Mouse (Mus musculus) hindbrain, embryonic 15.5 days (tissue): ENCODE results near the gene Sgk1. TPM values are rescaled to one million over a fixed set of nuclear protein-coding genes. Genes with fewer than 3 reads are reported as not detected.

Experiments used
- ATAC-seq: fragments of 200-750 bp; cut with Nextera tagmentation; 2 replicates; pipeline ENCODE4 v1.8.0; 2017; ENCODE audit warnings: low read depth, moderate number of reproducible peaks, moderate TSS enrichment; ENCODE audit not compliant: low FRiP score
- H3K27ac ChIP-seq: fragments of 300-500 bp; sonication (generic); replicated peaks from 2 replicates; pipeline ENCODE4 v1.5.1; 2015; ENCODE audit warnings: mild to moderate bottlenecking, inconsistent platforms
- H3K27me3 ChIP-seq: fragments of 300-500 bp; sonication (generic); 2 replicates; pipeline ENCODE4 v1.6.1; 2015; ENCODE audit warnings: control low read depth, inconsistent platforms
- H3K36me3 ChIP-seq: fragments of 300-500 bp; sonication (generic); 2 replicates; pipeline ENCODE4 v1.6.1; 2015; ENCODE audit warnings: control low read depth, inconsistent platforms
- H3K4me1 ChIP-seq: fragments of 300-500 bp; sonication (generic); replicated peaks from 2 replicates; pipeline ENCODE4 v1.6.1; 2015; ENCODE audit warnings: control low read depth, inconsistent platforms
- H3K4me2 ChIP-seq: fragments of 300-500 bp; sonication (generic); 2 replicates; pipeline ENCODE4 v1.6.1; 2015; ENCODE audit warnings: moderate library complexity, mild to moderate bottlenecking, inconsistent platforms
- H3K4me3 ChIP-seq: fragments of 300-500 bp; sonication (generic); 2 replicates; pipeline ENCODE4 v1.5.1; 2015; ENCODE audit warnings: mild to moderate bottlenecking, inconsistent platforms
- H3K9ac ChIP-seq: fragments of 300-500 bp; sonication (generic); 2 replicates; pipeline ENCODE4 v1.6.1; 2015; ENCODE audit warnings: inconsistent platforms
- H3K9me3 ChIP-seq: fragments of 300-500 bp; sonication (generic); 2 replicates; pipeline ENCODE4 v1.6.1; 2016; ENCODE audit warnings: control low read depth, inconsistent platforms
- WGBS: fragments of 180-500 bp; shearing (Covaris S2); methylation state at CpG from one replicate; pipeline ENCODE4 v1.1.7; 2015; 5-methylcytosine and 5-hydroxymethylcytosine counted together
- polyA plus RNA-seq: library from polyadenylated mRNA; unstranded; fragments of >200 nt; fragmentation: Nextera tagmentation; extraction: Ambion mirVana; gene quantifications from 2 replicates; pipeline ENCODE4 v1.2.1, GENCODE M21; 2015

The Sgk1 gene
- polyA plus RNA-seq, 1 experiment from 2014 or later: 41.5 TPM

GRCm38 (mm10) chr10:21906894-21907446 is 25.0 kb downstream of the Sgk1 start:
- 24% methylated on average over 5 of the region's 5 CpGs for WGBS
- Histone ChIP-seq H3K27me3 (no peaks in the 10 kb centered on the region), H3K4me3 (no peak overlapping the region), H3K36me3 (no peaks in the 10 kb centered on the region), H3K4me1 (0 out of 2 replicates have a peak, but pooled peaks cover 3% of the 10 kb centered on the region), H3K27ac (no peak overlapping the region), H3K9me3 (no peaks in the 10 kb centered on the region), H3K9ac (no peak overlapping the region), H3K4me2 (no peak overlapping the region)
- ATAC-seq: no peak

GRCm38 (mm10) chr10:21907784-21908183 is 25.8 kb downstream of the Sgk1 start:
- Histone ChIP-seq H3K4me3 (no peak overlapping the region), H3K36me3 (no peaks in the 10 kb centered on the region), H3K4me2 (no peak overlapping the region), H3K4me1 (0 out of 2 replicates have a peak, but pooled peaks cover 3% of the 10 kb centered on the region), H3K27me3 (no peaks in the 10 kb centered on the region), H3K9ac (no peak overlapping the region), H3K9me3 (no peaks in the 10 kb centered on the region), H3K27ac (no peak overlapping the region)
- WGBS: 74% methylated on average over 3 of the region's 3 CpGs
- ATAC-seq: no peak

- WGBS: 89% methylated on average over 1 of the region's 1 CpGs
Measured at GRCm38 (mm10) chr10:21908686-21909085, 26.7 kb downstream of the Sgk1 start.

GRCm38 (mm10) chr10:21910334-21910733 is 28.4 kb downstream of the Sgk1 start:
- no peak for ATAC-seq
- Histone ChIP-seq H3K9ac (no peak overlapping the region), H3K27ac (no peak overlapping the region), H3K4me1 (peaks cover 6% of the 10 kb centered on the region; the same call in 1 of the 2 replicates), H3K9me3 (no peaks in the 10 kb centered on the region), H3K36me3 (no peaks in the 10 kb centered on the region), H3K4me3 (no peak overlapping the region), H3K27me3 (no peaks in the 10 kb centered on the region), H3K4me2 (no peak overlapping the region)
- 90% methylated on average over 9 of the region's 9 CpGs for WGBS

More at GRCm38 (mm10) chr10:21908686-21909085, 26.7 kb downstream of the Sgk1 start:
- Histone ChIP-seq H3K4me1 (0 out of 2 replicates have a peak, but pooled peaks cover 3% of the 10 kb centered on the region), H3K9me3 (no peaks in the 10 kb centered on the region), H3K27me3 (no peaks in the 10 kb centered on the region), H3K4me2 (no peak overlapping the region), H3K4me3 (no peak overlapping the region), H3K9ac (no peak overlapping the region), H3K36me3 (no peaks in the 10 kb centered on the region), H3K27ac (no peak overlapping the region)
- no peak for ATAC-seq

GRCm38 (mm10) chr10:21911303-21911947 is 29.4 kb downstream of the Sgk1 start:
- WGBS: 83% methylated on average over 10 of the region's 10 CpGs
- no peak for ATAC-seq
- Histone ChIP-seq H3K27me3 (no peaks in the 10 kb centered on the region), H3K27ac (no peak overlapping the region), H3K4me1 (peaks cover 6% of the 10 kb centered on the region; the same call in 1 of the 2 replicates), H3K9ac (no peak overlapping the region), H3K4me3 (no peak overlapping the region), H3K4me2 (no peak overlapping the region), H3K36me3 (no peaks in the 10 kb centered on the region), H3K9me3 (no peaks in the 10 kb centered on the region)

DNA sequence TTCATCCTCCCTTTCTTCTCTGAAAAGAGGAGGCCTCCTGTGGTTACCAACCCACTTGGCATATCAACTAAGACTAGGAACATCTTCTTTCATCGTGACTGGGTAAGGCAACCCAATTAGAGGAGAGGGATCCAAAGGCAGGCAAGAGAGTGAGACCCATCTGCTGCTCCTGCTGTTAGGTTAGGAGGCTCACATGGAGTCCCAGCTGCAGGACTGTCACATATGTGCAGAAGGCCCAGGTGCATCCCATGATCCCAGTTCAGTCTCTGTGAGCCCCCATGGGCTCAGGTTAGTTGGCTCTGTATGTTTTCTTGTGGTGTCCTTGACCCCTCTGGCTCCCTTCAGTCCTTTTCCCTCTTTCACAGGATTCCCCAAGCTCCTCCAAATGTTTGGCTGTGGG is 32.8 kb downstream of the Sgk1 start:
- no peak overlapping the region for H3K4me2 ChIP-seq
- H3K4me1 ChIP-seq: peaks cover 4% of the 10 kb centered on the region; the same call in 1 of the 2 replicates
- WGBS: 13% methylated on average over 1 of the region's 1 CpGs
- no peak overlapping the region for H3K9ac ChIP-seq
- H3K27ac ChIP-seq: no peak overlapping the region
- H3K27me3 ChIP-seq: no peaks in the 10 kb centered on the region
- H3K9me3 ChIP-seq: no peaks in the 10 kb centered on the region
- H3K4me3 ChIP-seq: no peak overlapping the region
- ATAC-seq: no peak
- no peaks in the 10 kb centered on the region for H3K36me3 ChIP-seq

DNA sequence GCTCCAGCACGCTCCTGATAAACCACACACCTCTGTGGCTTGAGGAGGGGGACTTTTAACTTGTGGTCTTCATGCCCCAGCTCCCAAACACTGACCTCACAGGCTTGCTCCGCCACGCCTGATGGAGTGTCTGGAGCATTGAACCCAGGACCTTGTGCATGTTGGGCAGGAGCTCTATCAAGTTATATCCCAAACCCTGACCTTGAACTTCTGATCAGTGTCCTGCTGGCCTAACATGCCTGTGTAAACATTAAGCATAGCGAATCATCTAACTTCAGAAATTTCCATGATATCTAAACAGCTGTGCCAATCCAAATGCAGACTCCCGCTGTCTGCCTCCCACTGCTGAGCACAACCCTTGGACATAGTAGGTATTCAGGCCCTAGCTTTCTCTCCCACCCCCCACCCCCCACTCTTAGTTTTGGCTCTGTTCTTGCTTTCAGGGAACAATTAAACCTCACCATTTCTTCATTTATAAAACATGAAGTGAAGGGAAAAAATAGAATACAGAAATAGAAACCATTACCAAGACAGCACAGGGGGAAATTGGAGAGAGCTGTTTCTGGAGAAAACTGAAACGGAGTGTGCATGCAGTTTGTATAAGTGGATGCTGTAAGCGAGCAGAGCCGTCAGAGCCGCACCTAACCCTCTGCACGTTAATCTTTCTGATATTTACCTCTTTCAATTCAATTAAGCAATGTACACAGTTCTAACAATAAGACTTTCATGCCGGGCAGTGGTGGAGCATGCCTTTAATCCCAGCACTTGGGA is 34.5 kb downstream of the Sgk1 start:
- H3K27me3 ChIP-seq: no peaks in the 10 kb centered on the region
- no peaks in the 10 kb centered on the region for H3K36me3 ChIP-seq
- WGBS: 84% methylated on average over 11 of the region's 11 CpGs
- no peak for ATAC-seq
- no peak overlapping the region for H3K9ac ChIP-seq
- peaks cover 4% of the 10 kb centered on the region for H3K4me1 ChIP-seq
- no peak overlapping the region for H3K4me3 ChIP-seq
- no peak overlapping the region for H3K4me2 ChIP-seq
- no peaks in the 10 kb centered on the region for H3K9me3 ChIP-seq
- H3K27ac ChIP-seq: no peak overlapping the region

DNA sequence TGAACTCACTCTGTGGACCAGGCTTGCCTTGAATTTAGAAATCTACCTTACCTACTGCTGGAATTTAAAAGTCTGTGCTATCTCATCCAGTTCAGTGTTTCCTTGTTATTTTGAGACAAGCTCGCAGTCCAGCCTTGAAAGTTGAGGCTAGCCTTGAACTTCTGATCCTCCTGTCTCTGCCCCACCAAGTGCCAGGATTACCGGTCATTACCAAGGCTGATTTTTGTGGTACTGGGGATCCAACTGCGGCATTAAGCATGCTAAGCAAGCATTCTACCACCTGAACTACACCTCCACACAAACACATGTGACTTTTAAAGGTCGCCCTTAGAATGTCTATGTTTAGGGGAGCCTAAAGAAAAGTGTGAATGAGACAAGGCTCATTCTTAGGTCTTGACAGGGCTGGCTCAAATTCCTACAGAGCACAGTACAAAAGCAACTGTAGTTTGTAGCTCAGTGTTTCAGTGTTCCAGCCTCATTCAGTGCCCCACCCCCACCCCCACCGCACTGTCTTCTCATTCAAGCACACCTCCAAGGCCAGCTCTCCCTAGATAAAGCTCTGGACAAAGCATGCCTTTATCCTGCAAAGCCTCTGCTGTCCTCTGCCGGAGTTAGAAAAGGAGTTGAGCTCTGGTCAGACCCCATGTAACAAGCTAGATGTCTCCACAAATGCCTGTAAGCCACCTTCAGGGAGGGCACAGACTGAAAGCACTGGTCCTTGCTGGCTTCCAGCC is 36.2 kb downstream of the Sgk1 start:
- ATAC-seq: no peak
- Histone ChIP-seq H3K9me3 (no peaks in the 10 kb centered on the region), H3K36me3 (no peaks in the 10 kb centered on the region), H3K27me3 (no peaks in the 10 kb centered on the region), H3K4me3 (no peak overlapping the region), H3K4me2 (no peak overlapping the region), H3K27ac (no peak overlapping the region), H3K9ac (no peak overlapping the region), H3K4me1 (peaks cover 18% of the 10 kb centered on the region)
- WGBS: 84% methylated on average over 6 of the region's 6 CpGs

DNA sequence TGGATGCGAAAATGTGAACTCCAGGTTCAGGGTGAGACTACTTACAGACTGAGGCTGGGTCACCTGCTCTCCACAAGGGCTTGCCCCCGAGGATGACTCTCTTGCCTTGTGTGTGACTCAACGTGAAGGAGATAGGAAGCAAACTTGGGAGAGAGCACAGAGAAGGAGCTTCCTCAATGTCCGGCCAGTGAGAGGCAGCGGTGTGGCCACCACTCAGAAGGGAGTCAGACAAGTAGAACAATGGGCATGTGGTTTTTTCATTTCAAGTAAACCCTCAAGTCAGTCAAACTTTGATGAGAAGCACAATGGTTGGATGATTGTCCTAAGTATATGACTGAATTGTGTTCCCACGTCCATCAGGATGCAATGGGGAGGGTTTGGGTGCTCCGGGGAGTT is 36.8 kb downstream of the Sgk1 start:
- no peaks in the 10 kb centered on the region for H3K36me3 ChIP-seq
- no peaks in the 10 kb centered on the region for H3K27me3 ChIP-seq
- H3K27ac ChIP-seq: no peak overlapping the region
- H3K4me3 ChIP-seq: no peak overlapping the region
- H3K4me2 ChIP-seq: no peak overlapping the region
- 84% methylated on average over 7 of the region's 7 CpGs for WGBS
- peaks cover 23% of the 10 kb centered on the region for H3K4me1 ChIP-seq
- no peaks in the 10 kb centered on the region for H3K9me3 ChIP-seq
- no peak overlapping the region for H3K9ac ChIP-seq
- no peak for ATAC-seq

- Histone ChIP-seq H3K4me2 (no peak overlapping the region), H3K27ac (no peak overlapping the region), H3K36me3 (no peaks in the 10 kb centered on the region), H3K4me1 (peaks cover 28% of the 10 kb centered on the region), H3K4me3 (no peak overlapping the region), H3K9me3 (no peaks in the 10 kb centered on the region), H3K27me3 (no peaks in the 10 kb centered on the region), H3K9ac (no peak overlapping the region)
- no peak for ATAC-seq
- WGBS: 69% methylated on average over 2 of the region's 2 CpGs
Measured at GRCm38 (mm10) chr10:21920611-21921010, 38.6 kb downstream of the Sgk1 start.

DNA sequence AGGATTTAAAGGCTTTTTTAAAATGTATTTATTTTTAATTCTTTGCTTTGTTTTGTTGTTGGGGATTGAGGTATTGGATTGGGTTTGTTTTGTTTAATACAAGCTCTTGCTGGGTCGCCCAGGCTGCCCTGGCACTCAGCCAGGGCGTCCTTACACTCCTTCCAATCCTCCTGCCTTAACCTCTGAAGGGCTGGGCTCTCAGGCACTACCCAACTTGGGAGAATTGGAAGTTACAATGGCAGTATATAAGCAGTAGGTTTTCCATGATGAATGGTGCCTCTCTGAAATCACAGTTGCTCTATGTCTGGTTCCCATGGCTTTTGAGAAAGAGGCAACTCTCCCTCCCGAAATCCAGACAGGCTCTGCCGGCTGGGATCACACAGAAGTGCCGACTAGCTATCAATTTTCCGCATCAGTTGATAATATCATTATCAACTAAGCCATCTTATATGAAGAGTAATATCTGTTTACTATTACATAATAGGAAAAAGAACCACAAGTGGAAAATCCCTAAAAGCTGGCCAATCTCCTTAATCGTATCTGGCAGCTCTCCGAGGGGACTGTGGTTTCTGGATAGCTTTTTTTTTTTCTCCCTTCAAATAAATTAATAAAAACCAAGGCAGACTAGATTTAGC is 40.8 kb downstream of the Sgk1 start:
- H3K27ac ChIP-seq: peak overlapping the region; percentile 83
- H3K36me3 ChIP-seq: no peaks in the 10 kb centered on the region
- H3K4me1 ChIP-seq: peaks cover 28% of the 10 kb centered on the region
- H3K4me3 ChIP-seq: no peak overlapping the region
- no peaks in the 10 kb centered on the region for H3K27me3 ChIP-seq
- peak overlapping the region; percentile 42 for H3K4me2 ChIP-seq
- 30% methylated on average over 8 of the region's 8 CpGs for WGBS
- no peak for ATAC-seq
- H3K9me3 ChIP-seq: no peaks in the 10 kb centered on the region
- H3K9ac ChIP-seq: no peak overlapping the region
